Mouse (Mus musculus) testis, adult 2 months (tissue): ENCODE results near the gene Frem2. TPM values are rescaled to one million over a fixed set of nuclear protein-coding genes. Genes with fewer than 3 reads are reported as not detected.

Experiments used
- H3K27ac ChIP-seq: fragments of 200-500 bp; 2 replicates; pipeline ENCODE4 v1.5.1; 2012; ENCODE audit warnings: low read depth, low read length; ENCODE audit not compliant: control insufficient read depth, insufficient read depth
- H3K27me3 ChIP-seq: fragments of 200-500 bp; 2 replicates; pipeline ENCODE4 v1.6.1; 2012; ENCODE audit warnings: mild to moderate bottlenecking, low read length, moderate library complexity; ENCODE audit not compliant: control insufficient read depth, insufficient read depth
- H3K36me3 ChIP-seq: fragments of 200-500 bp; 2 replicates; pipeline ENCODE4 v1.6.1; 2012; ENCODE audit warnings: mild to moderate bottlenecking, low read length; ENCODE audit not compliant: control insufficient read depth, insufficient read depth
- H3K4me1 ChIP-seq: fragments of 200-500 bp; 2 replicates; pipeline ENCODE4 v1.6.1; 2012; ENCODE audit warnings: low read length; ENCODE audit not compliant: control insufficient read depth, insufficient read depth
- H3K4me3 ChIP-seq: fragments of 200-500 bp; 2 replicates; pipeline ENCODE4 v1.5.1; 2012; ENCODE audit warnings: low read depth, mild to moderate bottlenecking, low read length, moderate library complexity, mixed read lengths; ENCODE audit not compliant: control insufficient read depth
- CTCF ChIP-seq: fragments of 200-500 bp; IDR thresholded peaks from 2 replicates; pipeline ENCODE4 v1.5.1; 2012; ENCODE audit warnings: low read depth, mild to moderate bottlenecking, inconsistent platforms, low read length, moderate library complexity; ENCODE audit not compliant: control insufficient read depth, insufficient read depth, insufficient replicate concordance
- POLR2A ChIP-seq: fragments of 200-500 bp; IDR thresholded peaks from 2 replicates; pipeline ENCODE4 v1.6.1; 2012; ENCODE audit warnings: low read depth, mild to moderate bottlenecking, inconsistent platforms, low read length, moderate library complexity; ENCODE audit not compliant: control insufficient read depth
- polyA plus RNA-seq: library from polyadenylated mRNA; depleted of rRNA; stranded (reverse); fragments of >200 nt; gene quantifications from 2 replicates; pipeline ENCODE4 v1.2.3, GENCODE M21; 2012

The Frem2 gene
- polyA plus RNA-seq, 1 experiment = 0.98 TPM

DNA sequence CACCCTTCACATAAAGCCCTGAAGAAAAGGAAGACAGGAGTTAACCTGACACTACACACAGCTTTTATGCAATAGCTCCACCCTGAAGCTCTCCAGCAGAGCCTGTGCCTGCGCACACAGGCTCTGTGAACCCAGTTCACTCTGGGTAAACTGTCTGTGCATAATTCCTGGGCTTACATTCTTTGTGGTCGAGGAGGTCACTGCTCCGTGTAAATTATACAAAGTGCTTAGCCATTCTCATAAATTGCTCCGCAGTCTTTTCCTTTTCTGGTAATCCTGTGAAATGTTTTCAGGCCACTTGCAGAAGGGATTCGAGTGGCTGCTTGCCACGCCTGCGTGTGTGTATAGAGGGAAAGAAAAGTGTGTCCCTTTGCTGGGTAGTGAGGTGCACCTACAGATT is 92.6 kb downstream of the Frem2 start:
- no peaks in the 10 kb centered on the region for H3K36me3 ChIP-seq
- no peaks in the 10 kb centered on the region for H3K27me3 ChIP-seq
- H3K27ac ChIP-seq = no peak overlapping the region; the same call in 1 of the 2 replicates
- H3K4me3 ChIP-seq = no peak overlapping the region
- H3K4me1 ChIP-seq = no peaks in the 10 kb centered on the region
- no peak for TF ChIP-seq CTCF
- no peak for TF ChIP-seq POLR2A

DNA sequence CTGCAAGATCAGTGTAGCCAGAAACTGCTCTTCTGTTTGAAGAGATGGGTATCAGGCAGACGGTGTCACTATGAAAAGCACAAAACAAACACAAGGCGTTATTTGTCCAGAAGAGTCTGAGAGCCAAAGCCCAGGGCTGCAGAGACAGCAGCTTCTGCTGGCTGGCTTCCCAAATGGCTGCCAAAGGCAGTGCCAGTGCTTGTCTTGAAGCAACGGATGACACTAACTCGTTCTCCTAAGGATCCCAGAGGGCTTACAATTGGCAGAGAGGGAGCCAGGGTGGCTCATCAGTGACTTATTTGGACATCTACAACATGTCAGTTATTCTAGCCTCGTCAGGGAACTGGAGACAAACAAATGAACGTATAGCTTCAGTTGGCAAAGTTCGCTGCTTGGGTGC is 93.4 kb downstream of the Frem2 start:
- Histone ChIP-seq H3K27ac (no peak overlapping the region), H3K36me3 (no peaks in the 10 kb centered on the region), H3K27me3 (no peaks in the 10 kb centered on the region), H3K4me3 (no peak overlapping the region), H3K4me1 (no peaks in the 10 kb centered on the region)
- TF ChIP-seq CTCF = no peak

- no peak overlapping the region for H3K4me3 ChIP-seq
- TF ChIP-seq POLR2A (no peak), CTCF (no peak)
- no peaks in the 10 kb centered on the region for H3K36me3 ChIP-seq
- H3K27ac ChIP-seq = no peak overlapping the region
- no peaks in the 10 kb centered on the region for H3K27me3 ChIP-seq
- H3K4me1 ChIP-seq = no peaks in the 10 kb centered on the region
These were observed 95.3 kb downstream of the Frem2 start for GRCm38 (mm10) chr3:53561813-53562212.

- H3K4me3 ChIP-seq = no peak overlapping the region
- H3K27ac ChIP-seq = no peak overlapping the region
- no peak for TF ChIP-seq CTCF
- no peaks in the 10 kb centered on the region for H3K36me3 ChIP-seq
- H3K27me3 ChIP-seq = no peaks in the 10 kb centered on the region
- H3K4me1 ChIP-seq = no peaks in the 10 kb centered on the region
These were observed 98.1 kb downstream of the Frem2 start for GRCm38 (mm10) chr3:53559056-53559455.

GRCm38 (mm10) chr3:53558230-53558629 is 98.9 kb downstream of the Frem2 start:
- Histone ChIP-seq H3K4me1 (no peaks in the 10 kb centered on the region), H3K27ac (no peak overlapping the region), H3K36me3 (no peaks in the 10 kb centered on the region), H3K4me3 (no peak overlapping the region), H3K27me3 (no peaks in the 10 kb centered on the region)
- TF ChIP-seq CTCF (no peak), POLR2A (no peak)

DNA sequence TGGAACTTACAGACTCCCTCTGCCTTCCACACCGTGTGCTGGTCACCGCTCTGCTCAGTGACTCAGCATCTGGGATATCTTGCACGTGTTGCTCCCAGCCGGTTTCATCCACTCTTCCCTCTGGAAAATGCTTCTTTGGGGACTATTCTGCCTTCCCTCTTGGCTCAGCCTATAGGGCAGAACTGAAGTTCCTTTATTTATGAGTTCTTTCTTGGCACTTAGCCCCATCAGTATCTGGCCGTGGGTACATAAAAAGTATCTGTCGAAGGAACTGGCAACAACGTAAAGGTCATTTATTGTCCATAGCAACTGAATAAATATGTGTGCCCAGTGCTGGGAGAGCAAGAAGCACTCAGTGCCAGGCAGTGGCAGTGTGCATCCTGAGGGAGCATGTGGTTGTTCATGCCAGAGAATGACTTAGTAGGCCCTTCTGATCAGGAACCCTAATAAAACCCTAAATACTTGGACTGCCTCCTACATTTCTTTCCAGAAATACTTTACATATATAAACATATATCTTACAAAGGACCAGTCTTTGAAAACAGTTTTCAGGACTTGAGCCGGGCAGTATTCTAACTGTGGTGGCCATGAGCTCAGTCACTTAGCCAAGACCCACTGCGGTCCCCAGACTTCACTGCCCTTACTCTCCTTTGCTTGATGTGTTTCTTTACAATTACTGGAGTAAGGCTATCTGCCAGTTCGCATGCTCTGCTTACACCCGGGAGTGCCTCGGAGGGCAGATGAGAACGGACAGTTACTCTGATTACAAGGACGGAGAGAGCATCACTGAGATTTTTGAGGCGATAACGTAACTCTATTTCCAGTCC is 99.6 kb downstream of the Frem2 start:
- H3K4me1 ChIP-seq = no peaks in the 10 kb centered on the region
- TF ChIP-seq CTCF (no peak), POLR2A (no peak)
- no peaks in the 10 kb centered on the region for H3K27me3 ChIP-seq
- no peaks in the 10 kb centered on the region for H3K36me3 ChIP-seq
- H3K27ac ChIP-seq = no peak overlapping the region
- H3K4me3 ChIP-seq = no peak overlapping the region

- no peaks in the 10 kb centered on the region for H3K36me3 ChIP-seq
- H3K4me1 ChIP-seq = no peaks in the 10 kb centered on the region
- H3K27me3 ChIP-seq = no peaks in the 10 kb centered on the region
- no peak overlapping the region for H3K4me3 ChIP-seq
- H3K27ac ChIP-seq = no peak overlapping the region
- TF ChIP-seq CTCF (no peak), POLR2A (no peak)
These were observed 101.9 kb downstream of the Frem2 start for GRCm38 (mm10) chr3:53555031-53555952.
